Mouse (Mus musculus): Measurements from ENCODE around the gene Lag3. TPM values are rescaled to one million over a fixed set of nuclear protein-coding genes. Genes with fewer than 3 reads are reported as not detected.
"Not testable (repeated sequence)": the region's sequence is repeated elsewhere in the genome, so short reads cannot be mapped to it uniquely, and the experiment has no call there.

Gene Lag3
- polyA plus RNA-seq, 3 experiments from 2014 or later = 30.8 to 40.1 (median 38.3) TPM

DNA sequence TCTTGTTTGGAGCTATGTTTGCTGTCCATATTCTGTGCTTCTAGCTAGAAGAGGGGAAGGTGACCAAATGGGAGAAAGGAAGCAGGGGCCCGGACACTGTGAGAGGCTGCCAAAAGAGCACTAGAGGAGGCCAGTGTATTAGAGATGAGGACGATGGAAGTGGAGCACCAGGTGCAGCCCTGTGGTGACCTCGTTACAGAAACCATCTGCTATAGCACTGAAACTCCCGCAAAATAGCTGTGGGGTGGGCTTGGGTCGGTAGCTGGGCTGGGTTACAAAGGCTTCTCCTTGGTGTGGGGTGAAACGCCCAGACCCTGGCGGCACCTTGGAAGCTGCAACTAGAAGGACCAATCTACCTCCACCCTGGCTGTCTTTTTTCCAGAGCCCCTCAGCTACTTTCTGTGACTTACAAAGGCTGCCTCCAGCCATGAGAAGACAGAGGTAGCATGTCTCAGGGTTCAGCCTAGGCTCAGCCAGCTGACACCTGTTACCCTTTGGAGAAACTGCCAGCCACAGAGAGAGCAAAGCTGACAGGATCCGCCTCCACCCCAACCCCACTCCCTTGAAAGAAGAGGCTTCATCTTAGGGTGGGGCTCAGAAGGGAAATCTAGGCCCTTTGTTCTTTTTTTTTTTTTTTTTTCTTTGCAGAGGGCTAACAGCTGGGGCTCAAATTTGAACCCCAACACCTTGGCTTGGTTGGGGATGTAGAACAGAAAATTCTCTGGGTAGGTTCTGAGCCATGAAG lies 11.3 kb downstream of the Lag3 start:
- peak; percentile 29 for ATAC-seq

DNA sequence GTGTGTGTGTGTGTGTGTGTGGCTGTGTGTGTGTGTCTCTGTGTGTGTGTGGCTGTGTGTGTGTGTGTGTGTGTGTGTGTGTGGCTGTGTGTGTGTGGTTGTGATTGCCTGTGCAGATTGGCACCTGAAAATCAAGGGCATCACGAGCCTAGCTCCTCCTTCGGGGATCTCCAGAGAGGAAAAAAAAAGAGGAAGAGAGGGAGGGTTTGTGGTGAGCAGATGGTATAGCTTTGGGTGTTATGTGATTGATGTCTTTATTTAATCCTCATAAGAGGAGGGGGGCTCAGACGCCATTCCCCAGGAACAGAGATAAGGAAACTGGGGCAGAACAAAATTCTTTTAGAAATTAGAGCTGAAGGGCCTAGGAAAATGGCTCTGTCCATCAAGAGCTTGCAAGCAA lies 13.1 kb downstream of the Lag3 start:
- ATAC-seq = no peak

DNA sequence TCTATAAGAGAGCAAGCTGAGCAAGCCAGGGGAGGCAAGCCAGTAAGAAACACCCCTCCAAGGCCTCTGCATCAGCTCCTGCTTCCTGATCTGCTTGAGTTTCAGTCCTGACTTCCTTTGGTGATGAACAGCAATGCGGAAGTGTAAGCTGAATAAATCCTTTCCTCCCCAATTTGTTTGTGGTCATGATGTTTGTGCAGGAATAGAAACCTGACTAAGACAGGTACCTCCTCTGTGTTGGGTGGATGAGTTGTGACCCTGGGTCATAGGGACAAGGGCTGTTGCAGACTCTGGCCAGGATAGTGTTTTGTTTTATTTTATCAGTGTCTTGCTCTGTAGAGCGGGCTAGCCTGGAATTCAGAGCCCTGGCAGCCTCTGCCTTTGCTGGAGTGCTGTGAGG lies 17.4 kb downstream of the Lag3 start:
- ATAC-seq = not testable (repeated sequence)

DNA sequence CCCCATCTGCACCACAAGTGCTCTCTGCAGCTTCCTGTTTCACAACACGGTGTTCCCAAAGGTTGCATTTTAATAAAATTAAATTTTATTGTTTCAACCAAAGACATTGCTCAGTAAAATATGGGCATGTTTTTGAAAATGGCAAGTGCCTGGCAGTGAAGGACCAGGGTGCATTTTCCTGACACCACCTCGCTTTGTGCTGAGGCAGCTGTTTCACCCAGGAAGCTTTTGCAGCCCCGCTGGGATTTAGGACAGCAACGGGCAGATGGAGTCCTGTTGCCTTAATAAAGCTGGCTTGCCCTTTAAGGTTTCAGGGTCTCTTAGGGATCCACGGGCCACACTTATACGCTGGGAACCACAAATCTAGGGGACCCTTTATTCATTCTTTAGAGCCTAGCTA lies 20.5 kb downstream of the Lag3 start:
- ATAC-seq = no peak

DNA sequence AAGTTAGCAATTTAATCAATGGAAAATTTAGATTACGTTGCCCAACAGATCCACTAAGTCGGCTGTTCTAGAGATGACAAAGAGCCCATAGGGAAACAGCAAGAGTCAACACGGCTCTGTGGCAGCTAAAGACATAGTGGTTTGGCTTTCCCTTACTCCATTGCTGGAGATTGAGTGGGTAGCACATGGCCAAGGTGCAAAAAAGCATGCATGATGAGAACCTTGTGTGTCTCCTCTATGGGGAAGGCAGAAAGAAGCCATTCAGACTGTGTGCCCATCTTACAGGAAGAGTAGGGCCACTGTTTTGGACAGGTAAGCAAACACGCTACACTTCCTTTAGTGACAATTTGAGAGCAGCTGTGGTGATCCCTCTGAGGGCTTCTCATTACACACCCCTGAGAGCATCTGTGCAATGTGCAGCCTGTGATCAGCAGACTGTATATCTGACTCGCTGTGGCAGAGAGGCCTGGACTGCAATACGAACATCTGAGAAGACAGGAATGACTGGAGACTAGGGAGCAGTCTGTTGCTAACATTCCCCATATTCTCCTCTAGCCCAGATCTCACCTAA lies 22.9 kb downstream of the Lag3 start:
- ATAC-seq = no peak

DNA sequence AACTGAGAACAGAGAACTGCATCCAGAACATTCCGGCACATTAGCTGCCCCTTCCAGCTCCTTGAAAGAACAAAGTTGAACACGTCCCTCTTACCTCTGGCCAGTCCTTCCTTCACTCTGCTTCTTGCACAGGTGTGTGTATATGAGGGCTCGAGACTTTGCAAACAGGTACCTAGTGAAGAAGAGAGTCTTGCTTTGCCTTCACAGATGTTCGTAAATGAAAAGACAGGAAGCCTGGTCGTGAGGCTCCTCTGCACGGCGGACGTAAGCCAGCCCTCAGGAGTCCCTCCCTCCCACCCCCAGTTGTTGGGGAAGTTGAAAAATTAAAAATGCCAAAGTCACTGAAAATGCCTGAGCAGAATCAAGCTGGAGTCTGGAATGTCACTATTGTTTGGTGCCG lies 23.5 kb downstream of the Lag3 start, which contains the start of gene Cd4:
TSS of gene Cd4 (minus strand) at position 236 of the 400 bp plus-strand sequence.
- ATAC-seq = peak; percentile 26

DNA sequence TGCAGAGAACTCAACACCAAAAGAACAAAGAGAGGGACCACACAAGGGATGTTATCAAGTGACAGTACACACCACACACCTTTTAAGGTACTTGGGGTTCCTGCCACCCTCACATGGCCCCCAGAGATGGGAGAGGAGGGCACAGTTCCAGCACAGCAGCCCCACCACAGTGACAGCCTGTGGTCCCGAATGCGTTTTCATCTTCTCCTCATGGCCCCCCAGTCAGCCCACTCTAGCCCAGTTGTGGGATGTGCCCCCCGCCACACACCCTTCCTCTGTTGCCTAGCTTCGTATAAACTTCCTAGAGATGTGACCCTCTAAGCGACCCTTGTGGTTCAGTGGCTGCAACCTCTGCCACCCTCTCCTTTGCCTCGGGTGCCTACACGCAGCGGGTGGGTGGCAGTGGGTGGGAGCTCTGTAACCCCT lies 25.5 kb downstream of the Lag3 start:
- peak; percentile 10 for ATAC-seq

DNA sequence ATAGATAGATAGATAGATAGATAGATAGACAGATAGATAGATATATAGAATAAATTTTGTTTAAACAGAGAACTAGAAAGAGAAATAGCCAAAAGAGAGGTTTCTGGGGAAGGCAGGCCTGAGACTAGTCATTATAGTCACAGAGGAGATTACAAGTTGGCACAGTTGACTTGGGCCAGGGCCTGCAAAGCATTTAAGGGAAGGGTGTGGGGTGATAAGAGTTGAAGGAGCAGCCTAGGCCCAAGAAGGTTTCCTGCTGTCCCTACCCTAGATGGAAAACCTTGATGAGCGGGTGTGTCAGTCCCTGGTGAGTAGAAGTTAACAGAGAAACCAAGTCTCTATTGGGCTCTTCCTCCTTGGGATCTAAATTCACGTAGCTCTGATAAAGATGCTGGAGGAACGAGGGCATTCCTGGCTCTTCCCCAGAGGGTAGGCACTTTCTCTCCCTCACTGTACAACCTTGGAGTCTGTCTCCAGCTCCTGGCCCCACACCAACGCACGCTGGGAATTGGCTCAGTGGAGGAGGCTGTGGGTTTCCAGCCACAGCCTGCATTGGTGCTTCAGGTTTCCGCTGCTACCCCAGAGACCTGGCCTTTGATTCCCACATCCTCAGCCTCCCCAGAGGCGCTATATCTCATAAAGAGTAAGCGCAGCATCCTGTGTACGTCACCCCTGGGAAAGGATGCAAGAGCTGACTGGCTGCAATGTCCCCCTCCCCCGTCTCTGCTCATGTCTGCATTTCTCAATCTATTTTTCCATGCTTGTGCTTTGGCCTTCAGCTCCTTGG lies 26.6 kb downstream of the Lag3 start:
- peak; percentile 94 for ATAC-seq

DNA sequence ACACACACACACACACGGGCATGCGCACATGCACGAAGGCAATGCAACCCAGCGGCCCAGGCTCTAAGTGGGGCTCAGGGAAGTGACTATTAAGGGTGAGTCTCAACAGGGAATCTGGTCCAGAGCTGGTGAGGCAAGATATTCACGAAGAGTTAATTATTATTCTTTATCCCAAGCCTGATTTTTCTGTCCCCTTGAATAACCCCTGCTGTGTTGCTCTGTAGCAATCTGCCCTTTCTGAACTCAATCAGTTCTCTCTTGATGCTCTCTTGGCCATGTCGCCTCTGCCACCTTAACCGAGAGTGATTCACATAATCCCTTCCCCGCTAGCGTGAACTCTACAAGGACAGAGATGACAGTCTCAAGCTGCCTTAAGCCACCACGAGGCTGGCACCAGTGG lies 28.2 kb downstream of the Lag3 start:
- no peak for ATAC-seq

DNA sequence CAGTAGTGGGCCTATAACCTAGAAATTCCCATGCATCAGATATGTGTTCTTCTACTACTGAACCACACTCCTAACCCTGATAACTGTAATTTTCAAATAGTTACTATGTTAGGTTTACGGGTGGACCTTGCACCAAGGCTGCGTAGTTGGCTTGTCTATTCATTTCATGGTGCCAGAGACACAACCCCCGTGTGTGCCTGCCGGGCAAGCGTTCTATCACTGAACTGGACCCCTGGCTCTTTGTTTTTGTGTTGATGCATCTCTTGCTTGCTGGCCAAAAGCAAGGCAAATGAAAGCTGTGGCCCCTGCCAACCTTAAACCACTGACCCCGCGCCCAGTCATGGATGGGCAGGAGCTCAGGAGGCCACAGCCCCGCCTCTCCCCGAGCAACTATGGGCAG lies 29.7 kb downstream of the Lag3 start:
- no peak for ATAC-seq

DNA sequence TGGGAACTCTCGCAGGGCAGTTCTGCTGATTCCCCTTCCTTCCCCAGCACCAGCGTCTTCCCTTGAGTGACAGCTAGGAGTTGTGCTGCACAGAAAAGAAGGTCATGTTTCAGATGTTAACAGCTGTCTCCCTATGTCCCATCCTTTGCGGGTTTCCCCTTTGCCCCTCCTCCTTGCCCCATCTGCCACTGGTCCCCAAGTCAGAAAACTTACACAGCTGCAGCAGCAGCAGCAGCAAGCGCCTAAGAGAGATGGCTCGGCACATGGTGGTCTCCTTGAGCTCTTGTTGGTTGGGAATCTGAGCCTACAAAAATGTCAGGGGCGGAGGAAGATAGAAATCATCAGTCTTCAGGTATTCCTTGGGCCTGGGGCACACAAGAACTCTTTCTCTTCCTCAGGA lies 32.1 kb downstream of the Lag3 start:
- ATAC-seq = no peak

DNA sequence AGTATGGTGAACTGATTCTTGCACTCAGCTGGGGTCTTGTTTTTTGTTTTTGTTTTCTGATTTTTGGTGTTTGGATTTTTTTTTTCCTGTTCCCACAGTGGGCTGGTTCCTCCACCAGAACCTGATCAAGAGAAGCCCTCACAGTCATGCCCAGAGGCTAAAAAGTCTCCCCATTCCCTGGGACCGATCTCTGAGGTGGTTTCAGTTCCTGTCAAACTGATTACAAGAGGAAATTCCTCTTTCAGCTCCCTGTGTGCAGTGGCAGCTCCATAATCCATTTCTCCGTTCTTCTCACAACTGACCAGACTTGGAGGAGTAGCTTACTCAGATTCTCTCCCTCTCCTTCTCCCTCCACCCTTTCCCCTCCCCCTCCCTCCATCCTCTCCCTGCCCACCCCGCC lies 37.2 kb downstream of the Lag3 start:
- ATAC-seq = no peak

DNA sequence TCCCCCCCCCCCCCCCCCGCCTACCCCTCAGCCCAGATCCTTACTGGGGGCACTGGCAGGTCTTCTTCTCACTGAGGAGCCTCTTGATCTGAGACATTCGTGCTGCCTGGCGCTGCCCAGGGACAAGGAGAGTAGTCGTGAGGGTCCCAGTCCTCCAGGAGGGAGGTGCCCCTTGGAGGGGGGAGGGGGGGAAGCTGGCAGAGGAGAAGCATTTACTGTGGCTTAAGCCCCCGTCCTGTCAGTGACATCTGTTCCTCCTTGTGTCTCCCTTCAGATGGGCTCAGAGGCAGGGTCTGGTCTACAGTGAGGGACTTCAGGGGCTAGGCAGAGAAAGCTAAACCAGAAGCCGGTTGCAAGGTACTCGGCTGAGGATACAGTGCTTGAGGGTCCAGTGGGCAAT lies 44.9 kb downstream of the Lag3 start:
- no peak for ATAC-seq

DNA sequence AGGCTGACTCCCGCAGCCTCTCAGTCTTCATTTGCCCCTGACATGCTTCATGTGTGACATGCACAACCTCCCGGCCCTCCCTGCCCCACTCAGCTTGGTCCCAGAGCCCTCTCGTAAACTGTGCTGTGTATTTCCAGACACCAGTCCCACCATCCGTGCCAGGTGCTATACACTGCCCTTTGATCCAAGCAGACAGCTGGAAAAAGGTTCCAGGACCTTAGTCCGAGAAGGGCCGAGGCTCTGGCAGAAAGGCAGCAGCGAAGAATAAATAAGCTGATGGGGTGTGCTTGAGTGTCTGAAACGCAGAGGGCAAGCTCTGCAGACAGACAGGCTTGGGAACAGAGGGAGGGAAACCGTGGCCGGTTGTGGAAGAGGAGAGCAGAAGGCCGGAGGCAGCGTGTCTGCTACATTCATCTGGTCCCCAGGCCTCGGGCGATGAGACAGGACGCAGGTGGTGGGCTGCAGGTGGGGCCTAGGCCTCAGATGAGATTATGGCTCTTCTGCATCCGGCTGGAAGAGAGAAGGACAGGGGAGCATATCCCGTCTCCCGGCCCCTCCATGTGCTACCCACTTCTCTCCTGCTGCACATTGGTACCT lies 45.6 kb downstream of the Lag3 start:
- ATAC-seq = no peak

DNA sequence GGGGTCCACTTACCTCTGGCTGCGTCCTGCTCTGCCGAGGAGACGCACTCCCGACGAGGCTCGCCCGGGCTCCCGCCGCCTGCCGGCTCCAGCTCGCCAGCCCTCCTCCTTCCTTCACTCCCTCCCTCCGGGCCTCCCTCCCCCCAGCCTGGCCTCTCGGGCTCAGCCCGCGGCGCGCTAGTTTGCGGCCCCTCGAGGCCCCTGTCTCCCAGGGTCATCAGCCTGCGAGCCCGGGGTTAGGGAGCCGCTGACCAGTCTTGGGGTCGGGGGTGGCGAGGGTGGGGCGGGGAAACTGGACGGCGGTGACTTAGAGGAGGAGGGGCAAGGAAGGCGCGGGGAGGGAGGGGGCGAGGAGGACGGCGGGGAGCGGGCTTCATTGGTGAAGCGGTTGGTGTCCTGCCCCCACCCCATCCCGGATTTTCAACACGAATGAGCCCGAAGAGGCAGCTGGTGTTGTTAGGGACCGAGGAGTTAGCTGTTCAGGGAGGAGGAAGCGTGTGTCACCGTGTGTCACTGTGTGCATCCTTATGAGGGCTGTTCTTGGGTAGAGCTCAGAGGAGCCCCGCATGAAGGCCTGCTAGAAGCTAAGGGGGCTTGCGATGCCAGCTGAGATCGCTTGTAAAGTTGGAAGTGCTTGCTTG lies 47.7 kb downstream of the Lag3 start, which contains the start of gene Gpr162:
TSS of gene Gpr162 (minus strand) at position 326 of the 641 bp plus-strand sequence.
- ATAC-seq = peak; percentile 60

DNA sequence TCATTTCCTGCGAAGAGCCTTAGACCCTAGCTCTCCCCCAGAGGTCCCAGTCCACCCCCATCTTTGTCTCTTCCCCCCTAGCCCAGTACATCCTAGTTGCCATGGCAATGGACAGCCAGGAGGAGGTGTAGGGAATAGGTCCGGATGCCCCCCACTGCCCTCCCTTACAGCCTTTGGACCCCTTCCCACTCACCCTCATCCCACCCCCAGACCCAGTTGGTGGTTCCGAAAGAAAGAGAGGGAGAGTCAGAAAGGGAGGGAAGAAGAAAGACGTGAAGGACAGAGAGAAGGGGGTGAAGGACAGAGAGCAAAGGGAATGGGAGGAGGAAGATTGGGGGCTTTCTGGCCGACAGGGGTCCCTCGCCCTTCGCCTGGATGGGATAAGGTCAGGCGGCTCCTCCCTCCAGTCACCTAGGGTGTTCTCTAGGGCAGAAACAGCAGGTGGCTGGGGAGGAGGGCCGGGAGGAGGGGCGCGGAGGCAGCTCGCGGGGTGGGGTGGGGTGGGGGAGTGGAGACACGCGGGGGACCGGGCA lies 48.3 kb downstream of the Lag3 start:
- no peak for ATAC-seq

DNA sequence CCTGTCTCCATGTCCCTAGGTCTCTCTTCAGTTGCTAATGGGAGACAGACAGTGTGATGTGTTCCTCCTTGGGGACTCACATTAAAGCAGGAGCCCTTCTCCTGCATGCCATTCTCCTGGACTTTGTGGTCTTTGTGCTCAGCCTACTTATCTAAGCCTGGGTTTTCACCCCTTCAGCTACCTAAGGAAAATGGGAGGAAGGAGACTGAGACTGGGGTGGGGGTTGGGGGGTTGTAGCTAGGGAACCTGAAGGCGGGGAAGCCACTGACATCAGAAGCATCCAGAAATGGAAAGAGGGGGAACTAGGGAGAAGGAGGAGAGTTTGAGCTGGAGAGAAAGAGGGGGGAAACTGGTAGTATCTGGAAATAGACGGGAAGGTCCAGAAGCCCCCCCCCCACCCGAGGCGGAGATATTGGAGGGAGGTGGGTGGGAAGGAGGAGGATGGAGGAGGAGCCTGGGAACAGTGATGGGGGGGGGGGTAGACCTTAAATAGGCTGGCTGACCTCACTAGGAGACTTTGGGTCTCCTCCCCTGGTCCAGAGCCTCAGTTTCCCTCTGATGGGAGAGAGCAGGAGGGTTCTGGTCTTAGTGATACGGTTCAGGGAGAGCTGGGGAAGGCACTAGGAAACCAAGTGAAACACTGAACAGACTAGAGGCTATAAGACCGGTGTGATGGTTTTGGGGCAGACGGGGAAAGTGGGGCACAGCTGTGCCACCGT lies 48.9 kb downstream of the Lag3 start:
- no peak for ATAC-seq

DNA sequence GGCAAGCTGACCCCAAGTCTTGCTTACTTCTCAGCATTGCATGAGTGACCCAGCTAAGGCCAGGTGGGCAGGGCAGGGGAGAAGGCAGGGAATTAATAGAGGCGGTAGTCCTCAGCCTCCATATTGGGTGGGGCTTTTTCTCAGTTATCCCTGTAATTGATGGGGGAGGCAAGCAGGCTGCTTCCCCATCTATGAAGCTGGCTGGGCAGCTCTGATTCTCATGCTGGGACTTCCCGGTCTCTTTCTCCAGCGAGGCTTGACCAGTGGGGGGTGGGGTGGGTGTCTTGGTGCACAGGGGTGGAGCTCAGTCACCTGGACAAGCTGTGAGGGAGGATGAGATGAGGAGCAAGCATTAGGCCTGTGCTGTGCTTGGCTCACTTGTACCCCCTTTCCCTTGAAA lies 49.7 kb downstream of the Lag3 start:
- no peak for ATAC-seq

DNA sequence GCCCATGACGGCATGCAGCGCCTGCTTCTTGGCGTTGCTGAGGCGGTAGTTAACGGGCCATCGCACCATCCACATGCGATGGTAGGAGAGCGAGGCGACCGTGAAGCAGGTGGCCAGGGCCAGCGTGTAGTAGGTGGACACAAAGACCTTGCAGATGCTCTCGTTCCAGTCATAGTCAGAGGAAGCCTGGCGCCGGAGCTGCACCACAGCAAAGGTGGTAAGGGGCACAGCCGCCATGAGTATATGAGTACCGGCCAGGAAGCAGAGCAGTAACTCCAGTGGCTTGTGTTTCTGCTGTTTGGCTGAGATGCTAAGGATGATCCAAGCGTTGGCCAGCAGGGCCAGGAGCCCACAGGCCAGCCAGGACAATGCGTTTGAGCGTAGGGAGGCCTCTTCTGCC lies 50.2 kb downstream of the Lag3 start:
- ATAC-seq = no peak

DNA sequence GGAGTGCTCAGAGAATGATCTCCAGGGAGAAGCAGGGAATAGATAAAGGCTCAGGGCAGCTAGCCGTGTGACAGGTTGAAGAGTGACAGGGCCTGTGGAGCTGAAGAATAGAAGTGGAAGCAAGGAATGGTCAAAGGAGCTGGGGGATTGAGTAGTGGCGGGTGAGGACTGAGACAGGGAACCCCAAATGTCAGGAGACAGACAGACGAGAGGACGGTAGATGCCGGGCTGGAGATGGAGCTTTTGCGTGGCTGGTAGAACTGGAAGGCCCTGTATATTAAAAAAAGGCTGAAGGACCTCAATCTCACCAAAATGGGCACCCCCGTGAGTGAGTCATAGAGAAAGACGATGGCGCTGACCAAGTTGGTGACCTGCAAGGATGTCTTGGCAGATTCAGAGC lies 51.0 kb downstream of the Lag3 start:
- no peak for ATAC-seq

DNA sequence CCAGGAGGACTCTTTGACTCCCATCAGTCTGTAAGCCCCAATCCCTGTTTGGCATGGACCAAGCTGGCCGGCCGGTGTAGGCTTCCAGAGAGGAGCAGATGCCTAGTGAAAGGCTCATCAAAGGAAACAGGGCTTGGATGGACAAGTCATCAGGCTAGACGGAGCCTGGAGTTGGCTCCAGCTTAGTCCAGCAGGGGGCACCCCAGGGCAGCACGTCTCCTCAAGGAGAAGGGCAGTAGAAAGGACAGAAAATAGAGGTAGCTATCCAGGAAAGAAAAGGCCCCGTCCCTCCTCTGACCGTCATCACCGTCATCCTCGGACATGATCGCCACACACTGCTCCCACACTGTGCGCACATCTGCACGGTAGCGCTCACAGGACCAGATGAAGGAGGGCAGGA lies 51.8 kb downstream of the Lag3 start:
- peak; percentile 33 for ATAC-seq

All from inflammation-experienced regulatory T-cells, adult 6 months (primary cell).